Mouse (Mus musculus) intestine, postnatal 0 days (tissue): ENCODE data around the gene Usp38. TPM values are rescaled to one million over a fixed set of nuclear protein-coding genes. Genes with fewer than 3 reads are reported as not detected.

ENCODE experiments used
- ATAC-seq: fragments of 200-750 bp; cut with Nextera tagmentation; 2 replicates; pipeline ENCODE4 v1.8.0; 2017; ENCODE audit warnings: mild to moderate bottlenecking, moderate TSS enrichment, moderate library complexity
- H3K27ac ChIP-seq: fragments of 300-500 bp; sonication (generic); 2 replicates; pipeline ENCODE4 v1.5.1; 2014; ENCODE audit warnings: mild to moderate bottlenecking, low read depth, low read length, moderate library complexity
- H3K27me3 ChIP-seq: fragments of 300-500 bp; sonication (generic); replicated peaks from 2 replicates; pipeline ENCODE4 v1.6.1; 2014; ENCODE audit warnings: low read length, mixed read lengths; ENCODE audit not compliant: control insufficient read depth, insufficient read depth
- H3K36me3 ChIP-seq: fragments of 300-500 bp; sonication (generic); 2 replicates; pipeline ENCODE4 v1.6.1; 2014; ENCODE audit warnings: mild to moderate bottlenecking, moderate library complexity; ENCODE audit not compliant: control insufficient read depth, insufficient read depth
- H3K4me1 ChIP-seq: fragments of 300-500 bp; sonication (generic); replicated peaks from 2 replicates; pipeline ENCODE4 v1.6.1; 2014; ENCODE audit warnings: antibody characterized with exemption, low read length, mixed read lengths; ENCODE audit not compliant: control insufficient read depth, insufficient read depth
- H3K4me2 ChIP-seq: fragments of 300-500 bp; sonication (generic); replicated peaks from 2 replicates; pipeline ENCODE4 v1.6.1; 2014; ENCODE audit warnings: low read depth, mild to moderate bottlenecking, moderate library complexity
- H3K4me3 ChIP-seq: fragments of 300-500 bp; sonication (generic); 2 replicates; pipeline ENCODE4 v1.5.1; 2014; ENCODE audit warnings: low read depth, low read length
- H3K9ac ChIP-seq: fragments of 300-500 bp; sonication (generic); 2 replicates; pipeline ENCODE4 v1.6.1; 2014; ENCODE audit warnings: mild to moderate bottlenecking, low read depth, low read length
- H3K9me3 ChIP-seq: fragments of 300-500 bp; sonication (generic); 2 replicates; pipeline ENCODE4 v1.6.1; 2016; ENCODE audit warnings: mixed run types; ENCODE audit not compliant: control insufficient read depth
- CTCF ChIP-seq: sonication (generic); IDR thresholded peaks from 2 replicates; pipeline ENCODE4 v1.5.1; 2016; ENCODE audit warnings: low read depth, mild to moderate bottlenecking, control low read depth, antibody characterized with exemption, moderate library complexity
- WGBS: fragments of 180-500 bp; shearing (Covaris S2); extraction: QIAGEN DNeasy Blood & Tissue Kit; methylation state at CpG from one replicate; pipeline ENCODE4 v1.1.7; 2014; 5-methylcytosine and 5-hydroxymethylcytosine counted together
- polyA plus RNA-seq: library from polyadenylated mRNA; unstranded; fragments of >200 nt; fragmentation: Nextera tagmentation; extraction: Ambion mirVana; gene quantifications from 2 replicates; pipeline ENCODE4 v1.2.1, GENCODE M21; 2015

Usp38 gene
- polyA plus RNA-seq, 1 experiment from 2014 or later = 9.4 TPM

DNA sequence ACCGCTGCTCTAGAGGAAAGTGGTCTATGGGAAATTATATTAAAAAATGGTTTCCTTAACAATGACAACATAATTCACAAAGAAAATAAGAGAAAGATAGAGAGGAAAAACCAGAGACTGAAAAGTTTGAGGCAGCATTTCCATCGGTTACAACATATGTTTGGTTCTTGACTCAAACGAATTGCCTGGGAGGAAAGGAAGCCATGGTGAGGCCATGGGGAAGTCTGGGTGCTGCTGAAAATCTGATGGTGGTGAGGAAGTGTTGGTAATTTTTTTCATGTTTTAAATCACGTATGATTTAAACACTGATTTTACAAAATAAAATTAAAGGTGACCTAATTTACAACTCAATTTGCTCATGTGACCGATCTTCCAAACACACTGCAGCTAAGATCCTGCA, 45.3 kb downstream of the Usp38 start:
- no peaks in the 10 kb centered on the region for H3K27me3 ChIP-seq
- H3K4me1 ChIP-seq = no peaks in the 10 kb centered on the region
- H3K4me3 ChIP-seq = no peak overlapping the region
- no peaks in the 10 kb centered on the region for H3K36me3 ChIP-seq
- no peak for ATAC-seq
- TF ChIP-seq CTCF = no peak
- H3K9me3 ChIP-seq = no peaks in the 10 kb centered on the region
- WGBS = 84% methylated on average over 5 of the region's 5 CpGs
- no peak overlapping the region for H3K4me2 ChIP-seq
- H3K27ac ChIP-seq = no peak overlapping the region
- no peak overlapping the region for H3K9ac ChIP-seq

DNA sequence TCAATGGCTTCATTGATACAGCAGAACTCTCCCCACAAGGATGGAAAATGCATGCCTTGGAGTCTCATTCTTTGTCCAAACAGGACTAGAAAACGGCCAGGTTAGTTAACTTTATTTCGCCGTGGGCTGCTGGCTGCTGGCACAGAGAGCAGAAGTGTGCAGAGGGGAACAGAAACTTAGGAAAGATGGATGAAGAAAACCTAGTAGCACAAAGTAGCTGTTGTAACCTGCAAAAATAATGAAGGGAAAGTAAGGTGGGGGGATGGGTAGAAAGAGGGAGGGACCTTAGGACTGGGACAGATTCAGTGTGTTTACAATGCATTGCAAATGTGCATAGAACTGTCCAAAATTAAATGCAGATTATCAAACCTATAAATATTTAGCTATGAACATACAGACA, 51.6 kb downstream of the Usp38 start:
- no peaks in the 10 kb centered on the region for H3K4me1 ChIP-seq
- H3K9ac ChIP-seq = no peak overlapping the region
- whole genome bisulfite sequencing = 86% methylated on average over 3 of the region's 3 CpGs
- no peaks in the 10 kb centered on the region for H3K27me3 ChIP-seq
- ATAC-seq = no peak
- no peaks in the 10 kb centered on the region for H3K36me3 ChIP-seq
- H3K4me3 ChIP-seq = no peak overlapping the region
- no peak overlapping the region for H3K4me2 ChIP-seq
- H3K9me3 ChIP-seq = no peaks in the 10 kb centered on the region
- H3K27ac ChIP-seq = no peak overlapping the region
- no peak for TF ChIP-seq CTCF

DNA sequence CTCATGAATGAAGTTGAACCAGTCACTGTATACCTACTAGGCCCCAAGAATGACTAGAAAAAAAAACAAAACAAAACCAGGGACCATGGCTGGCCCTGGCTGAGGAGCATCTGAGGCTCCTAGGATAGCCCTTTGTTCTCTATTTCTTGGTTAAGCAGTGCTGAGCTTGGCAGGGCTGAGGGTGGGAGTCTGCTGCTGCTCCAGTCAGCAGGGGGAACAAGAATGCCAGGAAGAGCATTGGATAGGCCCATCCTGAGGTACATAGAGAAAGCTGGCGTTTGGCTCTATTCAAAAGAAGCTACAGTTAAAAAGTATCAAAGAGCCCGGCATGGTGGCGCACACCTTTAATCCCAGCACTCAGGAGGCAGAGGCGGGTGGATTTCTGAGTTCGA, 52.1 kb downstream of the Usp38 start:
- H3K4me2 ChIP-seq = no peak overlapping the region
- WGBS = 91% methylated on average over 5 of the region's 5 CpGs
- no peak overlapping the region for H3K4me3 ChIP-seq
- no peak for TF ChIP-seq CTCF
- no peak overlapping the region for H3K27ac ChIP-seq
- no peaks in the 10 kb centered on the region for H3K27me3 ChIP-seq
- no peaks in the 10 kb centered on the region for H3K36me3 ChIP-seq
- H3K9ac ChIP-seq = no peak overlapping the region
- H3K9me3 ChIP-seq = no peaks in the 10 kb centered on the region
- no peaks in the 10 kb centered on the region for H3K4me1 ChIP-seq
- no peak for ATAC-seq

DNA sequence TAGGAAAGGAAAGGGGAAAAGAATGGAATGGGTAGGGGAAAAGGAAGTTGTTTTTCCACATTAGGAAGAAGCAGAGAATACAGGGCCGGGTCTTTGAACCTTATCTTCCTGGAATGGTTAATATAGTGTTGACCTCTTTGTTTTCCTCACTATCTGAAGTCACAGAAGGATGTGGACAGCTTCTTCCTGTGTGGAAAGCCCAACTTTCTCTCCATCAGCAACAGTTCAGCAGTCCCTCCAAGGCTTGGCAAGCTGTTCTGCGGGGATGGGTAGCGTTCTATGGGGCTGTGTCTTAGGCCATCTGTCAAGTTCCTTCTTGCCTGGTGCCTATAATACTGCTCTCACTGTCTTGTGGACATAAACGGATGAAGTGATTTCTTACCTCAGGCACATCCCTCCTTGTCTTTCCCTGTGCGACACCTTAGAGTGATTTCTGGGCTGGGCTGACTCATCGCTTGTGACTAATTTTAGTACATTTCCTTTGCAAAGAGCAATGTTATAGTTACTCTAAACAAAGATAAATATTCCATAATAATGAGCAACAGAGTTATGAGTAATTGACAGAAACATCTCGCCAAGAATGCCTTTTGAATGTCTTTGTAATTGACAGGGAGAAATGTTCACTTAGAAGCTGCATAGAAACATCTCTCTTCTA, 52.7 kb downstream of the Usp38 start:
- H3K36me3 ChIP-seq = no peaks in the 10 kb centered on the region
- H3K4me1 ChIP-seq = no peaks in the 10 kb centered on the region
- no peak overlapping the region for H3K27ac ChIP-seq
- H3K4me3 ChIP-seq = no peak overlapping the region
- no peak for ATAC-seq
- H3K9ac ChIP-seq = no peak overlapping the region
- TF ChIP-seq CTCF = no peak
- WGBS = 67% methylated on average over 7 of the region's 7 CpGs
- no peaks in the 10 kb centered on the region for H3K9me3 ChIP-seq
- no peaks in the 10 kb centered on the region for H3K27me3 ChIP-seq
- no peak overlapping the region for H3K4me2 ChIP-seq

- no peak overlapping the region for H3K27ac ChIP-seq
- no peaks in the 10 kb centered on the region for H3K9me3 ChIP-seq
- no peaks in the 10 kb centered on the region for H3K27me3 ChIP-seq
- WGBS = 75% methylated on average over 4 of the region's 4 CpGs
- no peaks in the 10 kb centered on the region for H3K4me1 ChIP-seq
- H3K4me2 ChIP-seq = no peak overlapping the region
- no peak for ATAC-seq
- no peaks in the 10 kb centered on the region for H3K36me3 ChIP-seq
- H3K4me3 ChIP-seq = no peak overlapping the region
- no peak overlapping the region for H3K9ac ChIP-seq
- no peak for TF ChIP-seq CTCF
Observed at GRCm38 (mm10) chr8:80961070-80961609, 53.6 kb downstream of the Usp38 start.

- H3K4me2 ChIP-seq = no peak overlapping the region
- H3K27ac ChIP-seq = no peak overlapping the region
- no peaks in the 10 kb centered on the region for H3K36me3 ChIP-seq
- H3K9ac ChIP-seq = no peak overlapping the region
- ATAC-seq = no peak
- no peaks in the 10 kb centered on the region for H3K4me1 ChIP-seq
- H3K9me3 ChIP-seq = 0 out of 2 replicates have a peak, but pooled peaks cover 2% of the 10 kb centered on the region
- no peaks in the 10 kb centered on the region for H3K27me3 ChIP-seq
- 74% methylated on average over 9 of the region's 9 CpGs for WGBS
- TF ChIP-seq CTCF = no peak
- no peak overlapping the region for H3K4me3 ChIP-seq
Observed at GRCm38 (mm10) chr8:80959588-80960268, 55.0 kb downstream of the Usp38 start.
